Mouse (Mus musculus) forebrain, embryonic 12.5 days (tissue): Measurements from ENCODE around the gene Cox5a. TPM values are rescaled to one million over a fixed set of nuclear protein-coding genes. Genes with fewer than 3 reads are reported as not detected.
A peak's percentile ranks its signal among the peaks of the same experiment; 100 is the strongest.

Source experiments
- ATAC-seq: fragments of 200-750 bp; cut with Nextera tagmentation; 2 replicates; pipeline ENCODE4 v1.8.0; 2017; ENCODE audit warnings: moderate TSS enrichment; ENCODE audit not compliant: low FRiP score
- H3K27ac ChIP-seq: fragments of 300-500 bp; sonication (generic); 2 replicates; pipeline ENCODE4 v1.5.1; 2016; ENCODE audit warnings: mild to moderate bottlenecking
- H3K27me3 ChIP-seq: fragments of 300-500 bp; sonication (generic); 2 replicates; pipeline ENCODE4 v1.6.1; 2016; ENCODE audit warnings: mild to moderate bottlenecking
- H3K36me3 ChIP-seq: fragments of 300-500 bp; sonication (generic); replicated peaks from 2 replicates; pipeline ENCODE4 v1.6.1; 2016; ENCODE audit warnings: mild to moderate bottlenecking
- H3K4me1 ChIP-seq: fragments of 300-500 bp; sonication (generic); 2 replicates; pipeline ENCODE4 v1.6.1; 2016
- H3K4me2 ChIP-seq: fragments of 300-500 bp; sonication (generic); 2 replicates; pipeline ENCODE4 v1.6.1; 2016; ENCODE audit warnings: mild to moderate bottlenecking, moderate library complexity
- H3K4me3 ChIP-seq: fragments of 300-500 bp; sonication (generic); replicated peaks from 2 replicates; pipeline ENCODE4 v1.5.1; 2016; ENCODE audit warnings: mild to moderate bottlenecking
- H3K9ac ChIP-seq: fragments of 300-500 bp; sonication (generic); 2 replicates; pipeline ENCODE4 v1.6.1; 2016; ENCODE audit warnings: mild to moderate bottlenecking
- H3K9me3 ChIP-seq: fragments of 300-500 bp; sonication (generic); 2 replicates; pipeline ENCODE4 v1.6.1; 2016
- WGBS: fragments of 180-500 bp; shearing (Covaris S2); methylation state at CpG from one replicate; pipeline ENCODE4 v1.1.7; 2016; 5-methylcytosine and 5-hydroxymethylcytosine counted together
- polyA plus RNA-seq: library from polyadenylated mRNA; unstranded; fragments of >200 nt; fragmentation: Nextera tagmentation; extraction: Ambion mirVana; gene quantifications from 2 replicates; pipeline ENCODE4 v1.2.1, GENCODE M21; 2016

Gene Cox5a
- polyA plus RNA-seq, 1 experiment from 2014 or later, result 697 TPM

DNA sequence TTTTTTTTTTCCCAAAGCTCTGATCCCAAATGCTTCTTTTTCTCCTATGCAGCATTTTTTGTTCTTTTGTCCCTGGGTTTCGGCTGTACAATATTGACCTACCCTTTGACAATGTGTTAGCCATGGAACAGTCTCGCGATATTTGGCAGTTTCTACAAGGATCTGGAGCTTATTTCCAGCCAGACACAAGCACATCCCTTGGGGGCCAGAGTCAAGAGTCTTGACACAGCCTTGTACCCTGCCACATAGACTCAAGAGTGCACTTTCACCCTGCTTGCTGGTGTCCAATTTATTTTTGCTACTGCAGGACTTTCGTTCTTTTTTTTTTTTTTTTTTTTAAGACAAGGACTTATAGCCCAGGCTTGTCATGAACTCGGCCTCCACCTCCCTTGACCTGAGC, 15.3 kb downstream of the Cox5a start:
- WGBS, result 90% methylated on average over 5 of the region's 5 CpGs
- Histone ChIP-seq H3K9me3 (no peaks in the 10 kb centered on the region), H3K9ac (no peak overlapping the region), H3K36me3 (peaks cover 57% of the 10 kb centered on the region), H3K27ac (no peak overlapping the region), H3K27me3 (no peaks in the 10 kb centered on the region), H3K4me2 (peak overlapping the region; percentile 87; the same call in 1 of the 2 replicates), H3K4me3 (no peak overlapping the region), H3K4me1 (peaks cover 19% of the 10 kb centered on the region)
- ATAC-seq, result no peak

DNA sequence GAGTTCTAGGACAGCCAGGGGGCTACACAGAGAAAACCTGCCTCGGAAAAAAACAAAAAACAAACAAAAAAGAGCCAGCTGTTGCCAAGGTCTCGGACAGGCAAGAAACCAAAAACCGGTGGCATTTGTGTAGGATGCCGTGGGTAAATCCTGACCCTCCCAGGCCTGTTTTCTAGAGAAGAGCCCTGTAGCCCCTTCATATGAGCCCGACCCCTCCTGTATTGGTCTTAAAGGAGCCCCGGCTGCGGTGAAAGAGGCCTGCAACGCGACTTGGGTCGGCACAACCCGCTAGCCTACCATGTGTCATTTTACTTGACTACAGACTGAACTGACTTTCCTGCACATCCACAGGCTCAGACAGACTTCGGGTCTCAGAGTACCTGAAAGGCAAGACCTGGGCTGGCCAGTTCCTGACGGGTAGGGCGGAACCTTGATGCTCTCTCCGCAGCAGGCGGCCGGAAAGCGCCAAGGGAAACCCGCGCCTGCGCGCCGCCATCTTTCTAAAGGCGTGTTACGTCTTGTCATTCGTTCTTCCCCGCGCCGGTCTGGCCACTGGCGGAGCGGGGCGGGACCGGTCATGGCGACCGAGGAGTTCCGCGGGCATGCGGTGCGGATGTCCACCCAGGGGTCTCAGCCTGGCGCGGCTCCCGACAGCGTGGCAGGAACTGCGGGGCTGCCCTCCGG, 16.1 kb downstream of the Cox5a start, which contains the start of gene Fam219b:
Gene Fam219b, plus strand, starts transcription at position 485 of the 684 bp plus-strand sequence.
- H3K27ac ChIP-seq, result peak within 1 kb of the TSS; percentile 86
- peaks cover 52% of the 10 kb centered on the region for H3K36me3 ChIP-seq
- ATAC-seq, result peak; percentile 90
- peak within 1 kb of the TSS; percentile 83 for H3K9ac ChIP-seq
- no peaks in the 10 kb centered on the region for H3K9me3 ChIP-seq
- WGBS, result 2% methylated on average over 45 of the region's 45 CpGs
- H3K4me3 ChIP-seq, result peak within 1 kb of the TSS; percentile 88
- peak within 1 kb of the TSS; percentile 87 for H3K4me2 ChIP-seq
- H3K27me3 ChIP-seq, result no peaks in the 10 kb centered on the region
- peaks cover 19% of the 10 kb centered on the region for H3K4me1 ChIP-seq

DNA sequence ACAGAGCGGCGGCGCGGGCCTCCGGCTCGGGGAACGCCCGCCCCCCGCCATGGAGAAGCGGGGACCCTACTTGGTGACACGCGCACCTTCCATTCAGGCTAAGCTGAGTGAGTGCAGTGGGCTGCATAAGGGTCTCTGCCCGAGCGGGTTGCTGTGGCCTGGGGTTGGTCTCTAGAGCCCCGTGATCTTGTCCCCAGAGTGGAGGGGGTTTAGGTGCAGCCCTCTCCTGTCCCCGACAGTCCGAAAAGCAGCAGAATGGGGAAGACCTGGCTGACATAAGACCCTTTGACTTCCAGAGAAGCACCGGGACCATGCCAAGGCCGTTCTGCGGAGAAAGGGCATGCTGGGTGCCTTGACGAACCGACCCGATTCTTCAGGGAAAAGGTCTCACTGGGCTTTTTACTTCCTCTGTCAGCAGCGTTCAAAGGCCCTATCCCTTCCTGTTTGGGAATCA, 16.7 kb downstream of the Cox5a start:
- Histone ChIP-seq H3K4me1 (peaks cover 19% of the 10 kb centered on the region), H3K27ac (peak overlapping the region; percentile 86), H3K27me3 (no peaks in the 10 kb centered on the region), H3K36me3 (peaks cover 52% of the 10 kb centered on the region), H3K9ac (peak overlapping the region; percentile 83), H3K4me3 (peak overlapping the region; percentile 88), H3K4me2 (peak overlapping the region; percentile 87), H3K9me3 (no peaks in the 10 kb centered on the region)
- 0% methylated on average over 24 of the region's 24 CpGs for WGBS
- peak; percentile 77; the same call in 1 of the 2 replicates for ATAC-seq

DNA sequence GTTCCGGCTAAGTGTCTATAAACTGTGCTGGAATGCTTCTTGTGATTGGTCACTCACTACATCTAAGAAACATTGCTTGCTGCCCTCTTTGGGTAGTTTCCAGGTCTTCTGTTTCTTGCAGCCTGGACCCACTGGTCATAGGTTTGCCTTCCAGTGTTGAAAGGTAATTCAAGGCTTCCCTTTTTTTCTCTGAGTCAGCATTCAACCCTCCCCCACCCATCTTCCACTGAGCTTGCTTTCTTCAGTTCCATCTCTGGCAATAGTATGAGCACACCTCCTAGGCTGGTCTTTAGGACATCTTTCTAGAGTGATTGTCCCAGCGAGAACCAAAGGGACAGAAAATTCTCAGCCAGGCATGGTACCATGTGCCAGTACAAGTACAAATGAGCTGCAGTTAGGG, 18.5 kb downstream of the Cox5a start:
- H3K4me2 ChIP-seq, result no peak overlapping the region
- 91% methylated on average over 2 of the region's 2 CpGs for WGBS
- H3K4me1 ChIP-seq, result peaks cover 19% of the 10 kb centered on the region
- H3K36me3 ChIP-seq, result peaks cover 55% of the 10 kb centered on the region
- no peak overlapping the region for H3K27ac ChIP-seq
- H3K27me3 ChIP-seq, result no peaks in the 10 kb centered on the region
- ATAC-seq, result no peak
- H3K4me3 ChIP-seq, result no peak overlapping the region
- no peak overlapping the region for H3K9ac ChIP-seq
- no peaks in the 10 kb centered on the region for H3K9me3 ChIP-seq

DNA sequence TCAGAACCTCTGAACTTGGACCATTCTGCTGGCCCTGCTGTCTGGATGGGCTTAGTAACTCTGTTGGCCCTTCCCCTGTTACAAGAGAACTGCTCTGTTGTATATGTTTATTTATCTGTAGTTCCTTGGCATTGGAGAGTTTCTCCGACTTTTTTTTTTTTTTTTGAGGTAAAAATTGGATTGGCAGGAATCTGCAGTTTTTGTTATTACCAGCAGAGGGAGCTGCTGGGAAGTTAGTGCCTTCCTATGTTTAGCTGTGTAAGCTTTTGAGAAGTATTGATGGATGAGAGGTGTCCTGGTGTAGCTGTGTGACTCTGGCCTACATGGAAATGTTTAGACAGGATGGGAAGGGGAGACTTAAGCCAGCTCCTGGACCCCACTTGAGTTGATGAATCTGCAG, 20.2 kb downstream of the Cox5a start:
- no peak overlapping the region for H3K4me3 ChIP-seq
- H3K4me1 ChIP-seq, result peaks cover 19% of the 10 kb centered on the region
- no peaks in the 10 kb centered on the region for H3K27me3 ChIP-seq
- H3K27ac ChIP-seq, result no peak overlapping the region
- 12% methylated on average over 1 of the region's 1 CpGs for WGBS
- H3K9ac ChIP-seq, result no peak overlapping the region
- H3K4me2 ChIP-seq, result no peak overlapping the region
- no peak for ATAC-seq
- no peaks in the 10 kb centered on the region for H3K9me3 ChIP-seq
- H3K36me3 ChIP-seq, result peaks cover 68% of the 10 kb centered on the region

DNA sequence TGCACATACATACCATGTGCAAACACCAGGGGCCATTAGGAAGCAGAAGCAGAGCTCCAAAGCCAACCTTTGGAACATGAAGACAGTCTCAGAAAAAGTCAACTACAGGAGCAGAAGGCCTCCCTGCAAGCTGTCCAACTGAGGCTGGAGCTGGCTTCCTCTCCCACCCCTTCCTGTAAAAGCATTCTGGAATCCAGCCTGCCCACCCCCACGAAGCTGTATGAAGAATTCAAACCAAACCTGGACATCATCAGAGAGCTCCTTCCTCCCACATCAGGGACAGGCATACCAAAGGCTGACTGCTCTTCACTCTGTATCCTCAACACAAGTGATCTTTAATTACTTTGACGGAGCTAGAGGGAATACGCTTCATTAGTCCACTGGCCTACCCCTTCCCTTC, 22.9 kb downstream of the Cox5a start:
- H3K4me1 ChIP-seq, result peaks cover 3% of the 10 kb centered on the region
- no peaks in the 10 kb centered on the region for H3K27me3 ChIP-seq
- 79% methylated on average over 3 of the region's 3 CpGs for WGBS
- ATAC-seq, result no peak
- no peaks in the 10 kb centered on the region for H3K9me3 ChIP-seq
- H3K36me3 ChIP-seq, result peaks cover 90% of the 10 kb centered on the region
- H3K27ac ChIP-seq, result no peak overlapping the region
- H3K4me3 ChIP-seq, result no peak overlapping the region
- H3K9ac ChIP-seq, result no peak overlapping the region
- no peak overlapping the region for H3K4me2 ChIP-seq

DNA sequence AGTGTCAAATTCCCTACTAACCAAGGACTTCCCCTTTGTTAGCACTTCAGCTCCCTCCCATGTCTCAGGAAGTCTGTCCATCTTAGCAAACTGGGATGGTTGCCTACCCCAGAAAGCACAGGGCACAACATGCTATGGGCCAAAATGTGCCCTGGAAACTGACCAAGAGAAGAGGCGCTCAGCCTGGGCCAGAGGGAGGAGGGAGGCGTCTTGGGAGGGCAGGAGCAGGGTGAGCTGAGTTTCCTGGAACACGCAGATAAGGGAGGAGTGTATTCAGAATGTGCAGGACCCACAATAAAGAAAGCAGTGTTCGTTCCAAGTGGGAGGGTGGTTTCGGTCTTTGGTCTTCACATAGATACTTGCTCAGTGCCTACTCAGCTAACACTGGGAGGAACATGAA, 26.2 kb downstream of the Cox5a start:
- Histone ChIP-seq H3K4me2 (no peak overlapping the region), H3K9ac (no peak overlapping the region), H3K27ac (no peak overlapping the region), H3K9me3 (no peaks in the 10 kb centered on the region), H3K36me3 (peaks cover 83% of the 10 kb centered on the region), H3K27me3 (no peaks in the 10 kb centered on the region), H3K4me1 (peaks cover 7% of the 10 kb centered on the region), H3K4me3 (no peak overlapping the region)
- WGBS, result 85% methylated on average over 5 of the region's 5 CpGs
- ATAC-seq, result no peak

DNA sequence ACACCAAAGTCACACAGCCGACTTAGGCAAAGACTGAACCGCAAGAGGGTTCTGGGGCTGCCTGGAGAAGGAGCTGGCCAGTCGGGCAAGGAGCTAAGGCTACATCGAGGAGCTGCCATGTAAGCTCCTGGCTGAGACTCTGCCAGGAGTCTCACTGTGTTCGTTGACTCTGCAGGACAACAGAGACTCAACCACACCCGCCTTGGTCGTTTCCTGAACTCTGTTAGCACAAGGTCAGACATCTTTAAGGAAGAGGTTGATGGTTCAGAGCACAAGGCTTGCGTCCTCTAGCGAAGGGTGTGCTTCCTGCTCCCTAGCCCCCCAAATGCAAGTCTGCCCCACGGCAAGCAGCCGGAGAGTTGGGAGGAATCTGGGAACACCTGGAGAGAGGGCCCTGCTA, 26.8 kb downstream of the Cox5a start:
- no peak for ATAC-seq
- 91% methylated on average over 11 of the region's 11 CpGs for WGBS
- Histone ChIP-seq H3K27me3 (no peaks in the 10 kb centered on the region), H3K9ac (no peak overlapping the region), H3K4me2 (no peak overlapping the region), H3K36me3 (peaks cover 77% of the 10 kb centered on the region), H3K9me3 (no peaks in the 10 kb centered on the region), H3K4me1 (peaks cover 7% of the 10 kb centered on the region), H3K27ac (no peak overlapping the region), H3K4me3 (no peak overlapping the region)

DNA sequence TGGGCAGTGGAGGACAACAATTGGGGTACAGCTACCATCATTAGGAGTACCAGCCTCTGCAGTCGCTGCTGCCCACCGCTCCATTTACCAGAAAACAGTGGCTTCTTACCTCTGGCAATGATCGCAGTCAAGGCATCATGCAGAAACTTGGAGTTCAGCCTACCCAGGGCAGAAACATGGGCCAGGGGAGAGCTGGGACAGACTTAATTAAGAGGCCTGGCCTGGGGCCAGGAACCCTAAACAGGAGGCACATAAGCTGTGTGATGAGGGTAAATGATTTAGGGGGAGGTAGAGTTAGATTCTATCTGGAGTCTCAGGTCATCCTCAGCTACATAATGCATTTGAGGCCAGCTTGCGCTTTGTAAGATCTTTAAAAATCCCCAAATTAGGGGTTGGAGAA, 28.1 kb downstream of the Cox5a start:
- peak overlapping the region; percentile 53; the same call in 1 of the 2 replicates for H3K27ac ChIP-seq
- no peaks in the 10 kb centered on the region for H3K9me3 ChIP-seq
- WGBS, result 92% methylated on average over 4 of the region's 4 CpGs
- H3K9ac ChIP-seq, result no peak overlapping the region
- H3K4me1 ChIP-seq, result peaks cover 14% of the 10 kb centered on the region
- H3K4me2 ChIP-seq, result no peak overlapping the region
- peaks cover 64% of the 10 kb centered on the region for H3K36me3 ChIP-seq
- no peaks in the 10 kb centered on the region for H3K27me3 ChIP-seq
- ATAC-seq, result no peak
- H3K4me3 ChIP-seq, result no peak overlapping the region

DNA sequence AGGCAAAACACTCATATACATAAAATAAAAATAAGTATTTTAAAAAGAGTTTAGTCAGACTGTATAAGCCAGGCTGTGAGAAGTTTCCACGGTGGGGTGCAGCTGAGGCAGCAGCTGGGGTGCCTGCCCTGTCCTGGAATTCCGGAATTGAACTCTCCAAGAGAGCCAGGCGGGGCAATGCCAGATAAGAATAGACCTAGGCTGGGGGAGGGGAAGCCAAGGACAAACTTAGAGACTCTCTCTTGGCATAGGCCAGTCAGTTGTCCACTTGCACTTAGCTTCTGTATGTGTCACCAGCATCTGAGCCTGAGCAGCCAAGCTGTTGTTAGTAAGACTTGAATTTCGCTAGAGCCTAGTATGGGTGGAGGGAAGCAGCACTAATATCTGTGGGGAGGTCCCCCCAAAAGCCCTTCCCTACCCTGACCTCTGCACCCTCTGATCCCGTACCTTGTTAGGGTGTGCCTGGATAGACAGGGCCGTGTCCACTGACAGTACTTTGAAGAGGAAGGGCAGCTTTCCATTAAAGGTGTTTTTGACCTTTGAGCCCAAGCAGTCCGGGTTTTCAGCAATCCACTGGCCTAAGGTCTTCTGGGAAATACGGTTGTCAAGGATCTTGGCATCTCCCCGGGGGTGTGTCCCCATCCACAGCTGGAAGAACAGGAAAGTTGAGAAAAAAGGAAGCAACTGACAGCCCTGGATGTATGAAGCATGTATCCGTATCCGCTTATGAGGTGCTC, 29.2 kb downstream of the Cox5a start:
- ATAC-seq, result no peak
- Histone ChIP-seq H3K27ac (no peak overlapping the region), H3K9me3 (no peaks in the 10 kb centered on the region), H3K9ac (no peak overlapping the region), H3K4me1 (peaks cover 18% of the 10 kb centered on the region), H3K4me2 (no peak overlapping the region), H3K27me3 (no peaks in the 10 kb centered on the region), H3K36me3 (peaks cover 53% of the 10 kb centered on the region), H3K4me3 (no peak overlapping the region)
- WGBS, result 91% methylated on average over 11 of the region's 11 CpGs

DNA sequence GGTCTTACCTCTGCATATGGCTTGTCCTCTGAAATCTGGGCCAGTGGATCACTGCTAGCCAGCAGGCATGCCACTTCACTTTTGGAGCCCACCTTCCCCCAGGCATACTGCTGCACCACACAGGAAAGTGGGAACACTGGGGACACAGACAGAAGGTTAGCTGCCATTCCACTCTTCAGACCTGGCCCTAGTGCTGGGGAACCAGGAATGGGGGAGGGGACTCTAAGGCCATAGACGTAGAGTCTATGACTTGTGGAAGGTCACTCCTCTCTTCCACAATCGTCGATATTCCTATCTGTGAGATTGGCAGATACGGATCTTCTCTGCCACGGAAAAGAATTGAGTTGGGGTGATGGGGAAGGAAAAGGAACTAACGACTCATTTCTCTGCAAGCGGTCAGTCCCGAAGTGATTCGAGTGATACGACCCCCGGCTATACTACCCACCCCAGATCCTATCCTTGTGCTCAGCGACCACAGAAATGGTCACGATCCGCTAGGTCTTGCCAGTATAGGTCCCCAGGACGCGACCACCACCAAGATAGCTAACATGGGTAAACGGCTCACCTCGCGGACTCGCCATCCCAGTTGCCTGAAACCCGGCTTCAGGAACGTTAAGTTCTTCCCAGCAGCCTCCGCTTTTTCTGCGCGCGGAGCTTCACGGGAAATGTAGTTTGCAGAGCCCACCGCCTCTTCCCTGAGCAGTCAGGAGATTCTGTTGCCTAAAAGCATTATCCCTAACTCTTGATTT, 31.2 kb downstream of the Cox5a start, which contains the start of gene Mpi:
Gene Mpi, minus strand, starts transcription at position 625 of the 749 bp plus-strand sequence.
- no peaks in the 10 kb centered on the region for H3K9me3 ChIP-seq
- peak within 1 kb of the TSS; percentile 74 for H3K9ac ChIP-seq
- no peaks in the 10 kb centered on the region for H3K27me3 ChIP-seq
- H3K4me3 ChIP-seq, result peak within 1 kb of the TSS; percentile 72
- peaks cover 35% of the 10 kb centered on the region for H3K36me3 ChIP-seq
- peaks cover 18% of the 10 kb centered on the region for H3K4me1 ChIP-seq
- 3% methylated on average over 28 of the region's 28 CpGs for WGBS
- no peak within 1 kb of the TSS for H3K27ac ChIP-seq
- peak within 1 kb of the TSS; percentile 85 for H3K4me2 ChIP-seq
- ATAC-seq, result peak; percentile 72

DNA sequence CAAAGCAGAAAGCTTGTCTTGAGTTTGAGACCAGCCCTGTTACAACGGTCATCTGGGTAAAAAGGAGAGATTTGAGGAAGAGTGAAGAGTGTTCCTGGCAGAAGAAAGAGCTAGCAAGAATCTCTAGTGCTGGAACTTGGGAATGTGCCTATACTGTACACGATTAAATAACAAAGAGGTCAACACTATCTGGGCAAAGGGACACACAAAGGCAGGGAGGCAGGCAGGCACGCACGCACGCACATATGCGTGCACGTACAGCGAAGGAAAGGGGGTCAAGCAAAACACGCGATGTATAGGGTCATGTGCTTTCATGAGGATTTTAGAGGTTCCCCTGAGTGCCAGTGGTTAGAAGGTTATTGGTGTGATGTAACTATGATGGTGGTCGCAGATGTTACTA, 32.0 kb downstream of the Cox5a start:
- no peak overlapping the region for H3K4me2 ChIP-seq
- H3K27ac ChIP-seq, result no peak overlapping the region
- no peak for ATAC-seq
- 66% methylated on average over 11 of the region's 11 CpGs for WGBS
- peaks cover 26% of the 10 kb centered on the region for H3K36me3 ChIP-seq
- H3K4me3 ChIP-seq, result no peak overlapping the region
- no peak overlapping the region for H3K9ac ChIP-seq
- no peaks in the 10 kb centered on the region for H3K27me3 ChIP-seq
- H3K9me3 ChIP-seq, result no peaks in the 10 kb centered on the region
- H3K4me1 ChIP-seq, result peaks cover 18% of the 10 kb centered on the region
